Mouse (Mus musculus): ENCODE data around the gene Il17rd.

Gene Il17rd

DNA sequence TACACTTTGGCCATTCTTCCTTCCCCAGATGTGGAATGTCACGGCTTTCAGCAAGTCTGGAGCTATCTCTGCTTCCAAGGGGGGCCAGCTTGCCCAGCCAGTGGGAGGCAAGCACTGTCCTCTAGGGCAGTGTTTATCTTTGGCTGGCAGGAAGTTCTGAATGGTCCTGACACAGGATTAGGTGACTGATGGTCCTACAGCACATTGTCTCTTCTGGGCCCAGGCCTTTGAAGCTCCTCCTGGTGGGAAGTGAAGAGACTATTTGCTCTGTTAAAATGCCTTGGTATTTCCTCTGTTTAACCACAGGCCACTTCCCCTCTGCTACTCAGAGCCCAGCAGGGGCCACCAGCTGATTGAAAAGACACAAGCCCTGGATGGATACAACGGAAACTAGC, 6.2 kb downstream of the Il17rd start:
- in situ Hi-C loops (cut with MboI) = no loop called here

DNA sequence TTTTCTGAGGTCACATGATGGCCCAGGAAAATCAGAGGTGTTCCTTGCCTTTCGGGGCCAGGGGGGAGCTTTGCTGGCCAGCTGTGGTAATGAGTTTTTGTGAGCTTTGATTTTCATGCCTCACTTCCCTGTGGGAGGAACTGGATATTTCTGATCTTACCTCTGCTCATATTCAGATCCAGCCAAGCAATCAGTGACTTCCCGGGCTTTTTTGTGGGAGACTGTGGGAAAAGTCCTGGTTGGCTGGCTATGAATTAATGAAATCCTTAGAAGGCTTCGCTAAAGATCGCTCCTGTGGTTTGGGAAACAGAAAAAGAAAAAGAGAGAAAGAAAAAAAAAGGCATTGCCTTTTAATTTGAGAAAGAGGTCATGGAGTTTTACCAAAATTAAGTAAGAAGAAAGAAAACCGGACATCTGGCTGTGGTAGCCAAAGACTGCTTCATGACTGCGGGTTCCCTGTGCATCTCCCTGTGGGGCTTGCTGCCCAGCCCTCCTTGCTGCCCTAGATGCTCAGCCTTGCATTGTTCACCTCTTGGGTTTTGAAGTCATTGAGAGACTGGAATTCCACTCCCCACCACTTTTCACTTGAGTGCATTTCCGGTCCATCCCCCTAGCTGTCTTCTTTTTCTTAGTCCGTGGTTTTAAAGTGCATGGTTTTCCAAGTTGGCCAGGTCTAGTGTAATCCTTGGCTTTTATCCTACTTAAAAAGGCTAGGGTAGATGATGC, 9.7 kb downstream of the Il17rd start:
- in situ Hi-C loops (cut with MboI) = no loop called here

DNA sequence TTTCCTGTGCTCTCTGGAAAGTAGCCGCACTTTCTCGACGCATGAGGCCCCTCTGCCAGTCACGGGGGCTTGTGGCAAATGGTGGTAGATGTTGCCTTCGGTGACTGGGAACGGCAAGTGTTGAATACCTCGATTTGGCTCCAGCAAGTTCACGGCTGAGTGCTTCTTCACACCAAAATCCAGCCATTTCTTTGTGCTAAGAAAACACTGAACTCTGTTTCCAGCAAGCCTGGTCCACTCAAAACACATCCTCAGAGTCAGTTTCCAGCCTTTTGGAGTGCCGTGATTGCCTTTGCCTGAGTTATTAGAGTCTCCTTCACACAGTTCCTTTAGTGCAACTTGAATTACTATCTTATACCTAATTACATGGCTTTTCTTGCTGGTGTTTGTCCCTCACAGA, 11.3 kb downstream of the Il17rd start:
- in situ Hi-C loops (cut with MboI) = no loop called here

DNA sequence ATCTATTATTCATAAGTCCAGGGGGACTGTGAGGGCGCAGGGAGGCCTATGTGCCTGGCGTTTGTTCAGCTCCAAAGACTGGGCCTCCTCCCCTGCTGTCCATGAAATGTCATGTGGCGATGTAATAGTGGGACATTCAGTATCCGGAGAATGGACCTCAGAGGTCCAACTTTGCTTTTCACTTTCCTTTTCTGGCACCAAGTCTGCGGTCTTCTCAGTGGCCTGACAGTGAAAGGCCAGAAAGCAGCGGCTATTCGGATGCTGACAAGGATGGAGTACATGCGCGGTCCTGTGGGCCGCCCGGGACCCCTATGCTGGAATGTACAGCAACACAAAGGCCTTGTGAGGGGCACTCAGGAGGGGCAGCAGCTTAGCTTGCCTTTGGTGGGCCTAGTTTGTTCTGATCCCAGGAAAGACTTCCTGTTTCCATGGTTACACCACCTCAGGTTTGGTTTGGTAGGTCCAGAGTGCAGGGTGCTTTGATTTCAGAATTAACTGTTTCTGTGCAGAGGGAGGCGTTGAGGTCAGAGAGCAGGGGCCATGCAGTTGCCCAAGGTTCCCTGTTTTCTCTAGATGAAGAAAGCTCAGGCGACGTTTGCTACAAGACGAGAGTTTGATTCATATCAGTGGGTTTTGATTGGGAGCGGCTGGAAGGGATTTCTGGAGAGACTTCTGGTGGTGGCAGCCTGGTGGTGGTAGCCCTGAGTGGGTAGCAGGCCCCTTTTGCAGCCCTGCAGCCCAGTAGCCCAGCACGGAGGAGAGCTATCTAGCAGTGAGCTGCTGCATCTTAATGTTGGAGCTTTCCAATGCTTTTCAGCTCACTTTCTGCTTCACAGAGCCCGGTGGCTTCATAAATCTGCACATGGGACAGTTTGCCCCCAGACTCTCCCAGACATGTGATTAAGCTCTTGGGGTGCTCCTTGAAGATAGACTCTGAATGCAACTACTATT, 12.1 kb downstream of the Il17rd start:
- in situ Hi-C loops (cut with MboI) = no loop called here

DNA sequence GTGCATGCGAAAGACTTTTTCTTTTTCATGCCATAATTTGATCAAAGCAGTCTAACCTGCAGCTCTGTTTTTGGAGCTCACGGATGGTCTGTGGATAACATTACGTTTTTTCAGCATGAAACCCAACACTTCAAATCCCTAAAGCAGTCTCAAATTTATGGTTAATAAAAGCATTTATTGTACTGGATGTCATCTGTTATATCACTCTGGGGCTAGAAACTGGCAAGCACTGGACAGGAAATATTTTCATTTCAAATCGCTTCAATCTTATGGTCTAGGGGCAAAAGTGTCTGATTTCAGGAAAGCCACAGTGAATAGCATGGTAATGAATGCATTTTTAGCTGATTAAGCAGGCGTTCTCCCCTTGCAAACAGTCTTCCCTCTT, 12.8 kb downstream of the Il17rd start:
- in situ Hi-C loops (cut with MboI) = no loop called here

DNA sequence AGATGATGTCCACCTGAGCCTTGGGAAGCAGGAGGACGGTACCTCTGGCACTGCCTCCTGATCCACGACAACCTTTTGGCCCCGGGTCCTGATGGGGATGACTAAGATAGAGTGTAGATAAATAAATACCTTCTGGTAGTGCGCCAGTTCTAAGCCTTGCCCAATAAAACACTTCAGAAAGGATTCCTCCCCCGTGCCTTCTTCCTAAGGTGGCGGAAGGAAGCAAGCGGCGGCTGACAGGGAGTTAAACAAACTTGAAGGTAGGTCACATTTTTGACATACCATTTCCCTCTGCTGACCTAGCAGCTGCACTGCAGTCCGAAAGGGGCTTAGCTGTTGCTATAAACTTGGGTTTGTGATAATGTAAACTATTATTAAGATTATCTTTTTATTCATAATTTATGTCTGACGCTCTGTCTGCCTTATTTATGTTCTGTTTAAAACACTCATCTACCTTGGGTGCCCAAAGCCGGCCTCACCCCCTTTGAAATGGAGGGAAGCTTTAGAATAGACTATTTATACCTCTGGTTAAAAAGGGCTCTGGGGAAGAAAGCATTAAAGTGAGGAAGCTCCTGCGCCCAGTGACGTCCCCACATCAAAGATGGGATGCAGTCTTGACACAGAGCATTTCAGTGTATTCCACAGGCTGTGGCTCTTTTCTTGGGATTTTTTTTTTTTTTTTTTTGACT, 19.9 kb downstream of the Il17rd start:
- in situ Hi-C loops (cut with MboI) = no loop called here

DNA sequence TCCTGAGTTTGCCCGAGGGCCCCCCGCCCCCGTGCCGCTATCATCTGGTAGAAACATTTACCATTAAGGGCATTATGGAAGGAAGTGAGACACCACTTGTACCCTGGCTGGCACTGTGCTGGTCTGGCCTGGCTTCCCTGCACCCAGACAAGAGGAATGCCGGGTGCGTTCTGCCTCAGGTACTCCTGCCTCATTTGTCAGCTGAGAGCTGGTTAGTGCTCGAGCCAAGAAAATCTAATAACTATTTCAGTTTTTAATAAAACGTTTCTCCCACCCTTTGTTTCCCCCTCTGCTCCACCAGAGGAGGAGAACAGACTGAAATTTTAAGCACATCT, 20.4 kb downstream of the Il17rd start:
- in situ Hi-C loops (cut with MboI) = no loop called here

DNA sequence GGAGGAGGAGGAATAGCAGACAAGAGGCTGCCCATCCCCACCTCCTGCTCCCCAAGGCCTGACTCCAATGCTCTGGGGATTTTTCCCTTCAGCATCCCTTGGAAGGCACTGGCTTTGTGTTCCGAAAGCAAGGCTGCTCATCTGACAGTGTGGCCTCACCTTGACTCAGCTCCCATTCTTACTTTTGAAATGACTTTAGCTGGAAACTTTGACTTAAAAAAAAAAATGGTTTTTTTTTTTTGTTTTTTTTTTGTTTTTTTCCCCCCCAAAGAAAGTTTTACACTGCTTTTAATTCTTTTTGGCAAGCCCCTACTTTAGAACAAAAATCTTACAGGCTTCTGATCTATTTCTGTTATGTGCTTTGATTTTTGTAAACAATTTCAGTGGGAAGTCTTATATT, 24.6 kb downstream of the Il17rd start:
- in situ Hi-C loops (cut with MboI) = no loop called here

DNA sequence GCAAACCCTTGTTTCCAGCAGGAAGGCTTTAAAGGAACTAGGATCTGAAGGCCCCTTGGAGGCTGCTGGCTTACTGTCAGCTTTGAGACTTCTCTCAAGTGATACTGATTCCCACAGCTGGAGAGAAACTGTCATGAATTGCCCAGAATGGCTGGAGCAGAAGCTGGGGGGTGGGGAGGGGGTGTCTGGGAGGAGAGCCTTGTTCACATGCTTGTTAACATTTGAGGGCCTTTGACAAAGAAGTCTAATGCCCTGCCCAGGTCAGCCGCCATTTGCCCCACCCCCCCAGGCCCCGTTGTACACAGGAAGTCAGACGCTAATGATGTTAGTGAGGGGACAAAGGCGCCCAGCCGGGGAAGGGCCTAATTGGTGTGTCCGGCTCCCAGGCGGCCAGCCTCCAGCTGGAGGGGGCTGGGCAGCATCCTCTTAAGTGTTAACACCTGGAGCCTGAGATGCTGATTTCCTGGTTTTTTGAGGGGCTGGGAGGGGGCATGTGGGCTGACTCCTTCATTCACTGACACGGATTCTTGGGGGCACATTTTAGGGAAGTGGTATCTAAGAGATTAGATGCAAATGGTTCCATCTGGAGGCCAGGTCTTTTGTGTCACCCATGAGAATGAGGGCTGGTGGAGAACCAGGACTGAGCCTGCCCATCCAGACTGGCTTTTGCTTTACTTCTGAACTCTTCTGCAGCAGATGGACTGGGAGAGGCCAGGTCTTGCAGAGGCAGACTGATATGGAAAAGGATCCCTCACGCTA, 27.6 kb downstream of the Il17rd start:
- in situ Hi-C loops (cut with MboI) = no loop called here

DNA sequence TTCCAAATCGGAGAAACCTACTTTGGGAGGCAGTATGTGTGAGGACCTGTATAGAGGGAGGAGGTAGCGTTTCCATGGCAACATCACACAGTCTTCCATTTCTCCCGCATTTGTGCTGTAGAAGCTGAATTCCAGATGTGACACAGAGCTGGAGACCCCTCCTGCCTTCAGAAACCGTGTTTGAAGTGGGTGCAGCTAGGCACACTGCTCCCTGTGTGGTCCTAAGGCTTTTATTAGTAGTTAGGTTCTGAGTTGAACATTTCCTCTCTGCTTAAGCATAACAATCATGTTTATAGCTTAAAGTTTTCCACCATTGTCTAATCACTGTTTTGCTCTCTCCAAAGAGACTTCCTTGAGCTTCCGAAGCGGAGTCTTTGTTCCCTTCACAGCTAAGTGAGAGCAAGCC, 29.1 kb downstream of the Il17rd start:
- in situ Hi-C loops (cut with MboI) = no loop called here

DNA sequence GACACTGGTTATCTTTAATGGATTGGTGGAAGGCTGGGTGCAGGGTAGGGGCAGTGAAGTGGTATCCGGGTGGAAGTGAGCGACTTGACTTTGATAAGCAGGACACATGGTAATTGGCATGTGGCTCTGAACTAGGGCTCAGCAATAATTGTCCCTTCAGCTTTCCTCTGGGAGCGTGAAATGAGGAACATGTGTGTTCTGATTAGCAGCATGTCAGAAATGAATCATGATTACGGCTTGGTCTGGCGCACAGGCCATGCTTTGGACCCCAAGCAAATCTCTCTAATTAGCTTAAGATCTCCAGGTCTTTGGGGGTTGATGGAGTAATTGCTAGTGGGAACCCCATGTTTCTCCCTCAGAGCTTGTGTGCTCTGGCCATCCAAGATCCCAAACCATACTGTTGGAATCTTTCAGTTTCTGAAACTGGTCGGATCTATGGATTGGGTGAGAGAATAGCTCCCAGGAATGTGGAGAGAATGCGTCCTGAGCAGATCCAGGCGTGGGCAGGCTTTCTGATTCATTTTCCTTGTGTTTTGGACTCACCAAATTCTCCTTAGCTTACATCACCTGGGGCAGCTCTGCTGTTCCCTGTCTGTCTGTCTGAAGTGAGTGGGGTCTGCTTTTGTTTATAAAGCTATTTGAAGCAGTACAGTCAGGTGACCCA, 30.8 kb downstream of the Il17rd start:
- in situ Hi-C loops (cut with MboI) = no loop called here

DNA sequence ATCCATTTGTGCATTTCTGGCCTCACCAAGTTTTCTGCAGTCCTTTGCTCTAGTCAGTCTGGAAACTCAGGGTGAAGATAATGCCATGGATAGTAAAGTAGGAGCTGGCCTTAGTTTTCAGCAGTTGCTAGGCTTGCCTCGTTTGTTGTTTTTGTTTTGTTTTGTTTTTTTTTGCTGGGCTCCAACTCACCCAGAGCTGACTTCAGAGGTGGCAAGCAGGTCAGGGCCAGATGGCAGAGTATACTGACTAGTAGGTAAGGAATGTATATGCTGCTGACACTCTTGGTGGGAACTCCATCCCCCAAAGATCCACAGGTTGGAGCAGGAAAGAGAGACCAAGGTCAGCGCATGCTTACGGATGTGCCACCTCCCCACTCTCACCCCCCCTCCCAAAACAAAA, 31.4 kb downstream of the Il17rd start:
- in situ Hi-C loops (cut with MboI) = no loop called here

DNA sequence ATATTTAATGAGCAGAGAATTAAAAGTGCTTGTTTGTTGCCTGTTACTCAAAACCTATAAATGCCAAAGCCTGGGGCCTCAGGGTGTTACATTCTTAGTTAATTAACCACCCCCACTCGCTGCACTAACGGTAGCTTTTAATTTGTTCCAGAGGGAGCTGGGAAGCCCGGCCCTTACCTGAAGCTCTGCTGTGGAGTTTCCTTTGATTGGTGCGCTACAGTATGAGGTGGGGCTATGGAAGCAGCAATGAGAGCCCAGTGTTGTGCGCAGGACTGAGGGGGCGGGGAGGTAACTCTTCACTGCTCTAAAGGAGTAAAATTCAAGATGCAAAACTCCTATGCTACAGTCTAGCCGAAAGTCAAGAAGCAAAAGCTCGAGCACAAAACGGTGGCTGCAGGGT, 32.0 kb downstream of the Il17rd start:
- in situ Hi-C loops (cut with MboI) = no loop called here

DNA sequence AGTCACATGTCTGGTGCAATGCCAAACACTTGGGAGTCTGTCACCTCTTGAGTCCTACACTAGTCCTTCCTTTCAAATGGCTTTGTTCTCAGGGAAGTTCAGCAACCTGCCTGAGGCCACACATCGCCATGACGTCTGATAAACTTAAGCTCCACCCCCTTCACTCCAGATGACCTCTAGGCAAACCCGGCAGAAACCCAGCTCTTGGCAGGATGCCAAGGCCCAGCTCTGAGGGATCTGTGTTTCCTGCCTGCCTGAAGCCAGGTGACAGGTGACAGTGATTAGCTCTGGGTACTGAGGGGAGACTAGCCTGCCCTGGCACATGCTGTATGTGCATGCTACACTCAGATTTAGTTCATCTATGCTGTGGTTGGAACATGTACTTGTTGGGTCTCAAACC, 33.2 kb downstream of the Il17rd start:
- in situ Hi-C loops (cut with MboI) = no loop called here

DNA sequence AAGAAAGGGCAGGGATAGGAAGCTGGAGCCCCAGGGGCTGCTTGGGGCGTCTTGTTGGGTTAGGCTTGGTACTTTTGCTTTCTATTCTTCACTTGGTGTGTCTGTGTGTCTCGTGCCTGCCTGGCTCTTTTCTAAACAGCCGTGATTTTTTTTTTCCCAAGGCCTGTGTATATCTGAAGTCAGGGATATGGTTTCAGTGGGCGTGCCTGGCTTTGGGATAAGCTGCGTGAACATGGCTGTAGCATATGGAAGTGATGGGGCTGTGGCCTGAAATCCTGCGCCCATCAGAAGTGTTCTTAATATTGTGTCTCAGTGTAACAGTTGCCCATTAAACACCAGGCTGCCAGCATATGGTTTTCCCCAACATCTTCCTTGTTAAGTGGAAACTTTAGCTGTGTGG, 36.3 kb downstream of the Il17rd start:
- in situ Hi-C loops (cut with MboI) = no loop called here

DNA sequence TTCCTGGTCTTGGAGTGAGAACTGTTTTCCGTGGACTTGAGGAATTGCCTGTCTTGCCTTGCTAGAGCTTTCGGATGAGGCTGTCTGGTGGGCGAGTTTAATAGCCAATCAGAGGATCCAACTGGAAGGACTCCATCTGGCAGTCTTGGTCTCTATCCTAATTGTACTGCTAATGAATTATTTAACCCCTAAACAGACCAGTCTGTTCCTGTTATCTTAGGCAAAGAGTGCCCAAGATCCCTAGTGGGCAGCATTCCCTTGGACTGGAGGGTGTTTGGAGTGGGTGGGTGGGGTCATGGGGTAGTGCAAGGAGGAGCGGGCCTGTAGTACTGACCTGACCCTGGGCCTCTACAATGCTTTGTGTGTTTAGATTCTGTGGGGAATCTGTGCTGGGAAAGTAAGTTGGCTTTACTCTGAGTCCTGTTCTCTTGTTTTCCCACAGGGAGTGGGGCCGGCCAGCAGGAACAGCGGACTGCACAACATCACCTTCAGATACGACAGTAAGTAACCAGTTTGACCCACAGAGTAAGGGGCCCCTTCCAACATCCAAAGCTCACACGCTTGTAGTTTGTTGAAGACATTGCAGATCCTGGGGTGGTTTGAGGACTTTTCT, 37.3 kb downstream of the Il17rd start:
- in situ Hi-C loops (cut with MboI) = no loop called here

DNA sequence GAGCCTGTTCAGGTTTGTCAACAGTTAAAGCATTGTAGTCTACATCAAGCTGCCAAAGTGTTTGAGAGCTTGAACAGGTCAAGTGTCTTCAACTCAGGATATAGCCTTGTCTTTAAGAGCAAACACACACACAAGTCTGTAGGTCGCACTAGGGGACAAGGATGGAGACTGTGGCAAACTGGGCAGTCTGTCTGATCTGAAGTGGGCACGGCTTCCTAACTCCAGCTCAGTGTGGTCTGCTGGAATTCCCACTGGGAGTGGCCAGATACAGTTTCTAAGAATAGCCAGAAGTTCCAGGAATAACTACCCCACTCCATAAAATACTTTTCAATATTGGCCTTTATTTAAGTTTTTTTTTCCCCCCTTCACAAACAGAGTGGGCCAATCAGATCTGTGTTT, 37.8 kb downstream of the Il17rd start:
- in situ Hi-C loops (cut with MboI) = no loop called here

DNA sequence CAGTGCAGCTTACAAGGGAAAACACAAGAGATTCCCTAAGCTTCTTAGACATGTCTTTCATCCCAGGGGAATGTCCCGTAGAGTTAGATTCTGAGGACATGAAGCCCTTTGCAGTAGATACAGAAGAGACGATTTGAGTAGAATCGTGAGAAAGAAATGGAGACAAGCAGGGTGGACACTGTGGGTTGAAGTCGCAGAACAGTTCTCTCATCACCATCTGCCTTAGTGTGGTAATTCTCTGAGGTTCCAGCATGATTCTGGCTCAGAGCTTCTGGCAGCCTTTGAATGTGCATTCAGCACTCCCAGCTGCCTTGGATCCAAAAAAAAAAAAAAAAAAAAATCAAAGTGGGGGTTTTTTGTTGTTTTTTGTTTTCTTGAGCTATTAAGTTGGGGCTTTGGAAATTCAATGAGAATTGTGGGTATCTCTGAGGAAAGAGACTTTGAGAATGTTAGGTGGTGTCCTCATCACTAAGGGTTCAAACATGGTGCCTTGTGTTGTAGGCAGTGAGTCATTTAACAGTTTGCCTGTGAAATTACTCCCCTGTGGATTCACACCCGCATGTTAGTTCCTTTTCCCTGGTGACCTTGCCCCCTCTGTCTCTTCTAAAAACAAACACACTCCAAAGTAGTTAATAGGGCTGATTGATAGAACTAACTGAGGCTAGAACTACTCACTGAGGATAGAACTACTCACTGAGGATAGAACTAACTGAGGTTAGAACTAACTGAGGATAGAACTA, 43.0 kb downstream of the Il17rd start:
- in situ Hi-C loops (cut with MboI) = no loop called here

DNA sequence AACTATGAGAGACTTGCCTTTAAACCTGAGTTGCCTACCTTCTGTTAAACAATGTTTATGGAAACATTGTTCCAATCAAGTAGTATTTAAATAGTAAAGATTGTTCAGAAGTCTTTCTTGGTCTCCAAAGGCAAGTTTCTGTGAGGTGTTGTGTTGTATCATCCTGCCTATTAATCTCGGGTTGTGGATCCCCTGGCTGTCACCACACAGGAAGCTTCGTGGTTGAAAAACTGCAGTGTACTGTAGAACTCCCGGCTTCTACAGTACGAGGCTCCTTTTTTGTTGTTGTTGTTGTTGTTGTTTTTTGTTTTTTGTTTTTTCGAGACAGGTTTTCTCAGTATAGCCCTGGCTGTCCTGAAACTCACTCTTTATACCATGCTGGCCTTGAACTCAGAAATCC, 46.7 kb downstream of the Il17rd start:
- in situ Hi-C loops (cut with MboI) = no loop called here

DNA sequence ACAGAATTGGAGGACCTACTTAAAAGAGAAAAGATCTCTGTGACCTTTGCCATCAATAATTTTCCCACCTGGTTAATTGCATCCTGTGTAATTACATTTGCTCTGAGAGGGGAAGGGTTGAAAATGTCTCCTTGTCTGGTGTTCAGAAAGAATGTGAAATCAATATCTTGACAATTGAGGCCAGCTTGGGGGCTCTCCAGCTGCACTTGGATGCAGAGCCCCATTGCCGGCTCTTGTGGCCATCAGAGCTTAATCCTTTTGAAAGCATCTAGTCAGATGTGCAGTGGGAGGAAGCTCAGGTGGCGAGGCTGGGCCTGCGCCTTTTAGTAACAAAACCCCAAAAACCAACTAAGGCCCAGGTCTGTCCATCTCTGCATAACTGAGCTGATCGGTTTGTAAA, 47.3 kb downstream of the Il17rd start:
- in situ Hi-C loops (cut with MboI) = no loop called here
